Mouse (Mus musculus) forebrain, postnatal 0 days (tissue): ENCODE data around the gene Churc1. TPM values are rescaled to one million over a fixed set of nuclear protein-coding genes. Genes with fewer than 3 reads are reported as not detected.

Experiments
- ATAC-seq: fragments of 200-750 bp; cut with Nextera tagmentation; 2 replicates; pipeline ENCODE4 v1.8.0; 2017; ENCODE audit warnings: mild to moderate bottlenecking, moderate library complexity
- DNase-seq: peaks from one replicate; pipeline ENCODE4 v3.0.0-alpha.2; 2015
- H3K27ac ChIP-seq: fragments of 300-500 bp; sonication (generic); 2 replicates; pipeline ENCODE4 v1.5.1; 2014; ENCODE audit warnings: low read depth, mild to moderate bottlenecking, antibody characterized with exemption, low read length, moderate library complexity, mixed read lengths
- H3K27me3 ChIP-seq: fragments of 300-500 bp; sonication (generic); 2 replicates; pipeline ENCODE4 v1.6.1; 2014; ENCODE audit warnings: mild to moderate bottlenecking, low read length, mixed read lengths; ENCODE audit not compliant: insufficient read depth
- H3K36me3 ChIP-seq: fragments of 300-500 bp; sonication (generic); 2 replicates; pipeline ENCODE4 v1.6.1; 2014; ENCODE audit warnings: mild to moderate bottlenecking, moderate library complexity; ENCODE audit not compliant: insufficient read depth
- H3K4me1 ChIP-seq: fragments of 300-500 bp; sonication (generic); 2 replicates; pipeline ENCODE4 v1.6.1; 2014; ENCODE audit warnings: antibody characterized with exemption; ENCODE audit not compliant: insufficient read depth
- H3K4me2 ChIP-seq: fragments of 300-500 bp; sonication (generic); 2 replicates; pipeline ENCODE4 v1.6.1; 2014; ENCODE audit warnings: low read depth, mild to moderate bottlenecking, moderate library complexity
- H3K4me3 ChIP-seq: fragments of 300-500 bp; sonication (generic); 2 replicates; pipeline ENCODE4 v1.5.1; 2014; ENCODE audit warnings: low read depth, low read length, mixed read lengths
- H3K9ac ChIP-seq: fragments of 300-500 bp; sonication (generic); 2 replicates; pipeline ENCODE4 v1.6.1; 2014; ENCODE audit warnings: mild to moderate bottlenecking
- H3K9me3 ChIP-seq: fragments of 300-500 bp; sonication (generic); 2 replicates; pipeline ENCODE4 v1.6.1; 2016; ENCODE audit warnings: low read length
- CTCF ChIP-seq: sonication (generic); IDR thresholded peaks from 2 replicates; pipeline ENCODE4 v1.5.1; 2016; ENCODE audit warnings: antibody characterized with exemption, control low read depth, low read depth
- WGBS: fragments of 180-500 bp; shearing (Covaris S2); extraction: QIAGEN DNeasy Blood & Tissue Kit; methylation state at CpG from one replicate; pipeline ENCODE4 v1.1.7; 2014; 5-methylcytosine and 5-hydroxymethylcytosine counted together
- polyA plus RNA-seq: library from polyadenylated mRNA; unstranded; fragments of >200 nt; fragmentation: Nextera tagmentation; extraction: Ambion mirVana; gene quantifications from 2 replicates; pipeline ENCODE4 v1.2.1, GENCODE M21; 2015
- total RNA-seq: library from RNA; depleted of rRNA; stranded (reverse); fragments of >200 nt; gene quantifications from 2 replicates; pipeline ENCODE4 v1.2.3, GENCODE M21; 2014

Churc1 gene
- total and polyA plus RNA-seq, 2 experiments from 2014 or later: 75.7 to 146 TPM

DNA sequence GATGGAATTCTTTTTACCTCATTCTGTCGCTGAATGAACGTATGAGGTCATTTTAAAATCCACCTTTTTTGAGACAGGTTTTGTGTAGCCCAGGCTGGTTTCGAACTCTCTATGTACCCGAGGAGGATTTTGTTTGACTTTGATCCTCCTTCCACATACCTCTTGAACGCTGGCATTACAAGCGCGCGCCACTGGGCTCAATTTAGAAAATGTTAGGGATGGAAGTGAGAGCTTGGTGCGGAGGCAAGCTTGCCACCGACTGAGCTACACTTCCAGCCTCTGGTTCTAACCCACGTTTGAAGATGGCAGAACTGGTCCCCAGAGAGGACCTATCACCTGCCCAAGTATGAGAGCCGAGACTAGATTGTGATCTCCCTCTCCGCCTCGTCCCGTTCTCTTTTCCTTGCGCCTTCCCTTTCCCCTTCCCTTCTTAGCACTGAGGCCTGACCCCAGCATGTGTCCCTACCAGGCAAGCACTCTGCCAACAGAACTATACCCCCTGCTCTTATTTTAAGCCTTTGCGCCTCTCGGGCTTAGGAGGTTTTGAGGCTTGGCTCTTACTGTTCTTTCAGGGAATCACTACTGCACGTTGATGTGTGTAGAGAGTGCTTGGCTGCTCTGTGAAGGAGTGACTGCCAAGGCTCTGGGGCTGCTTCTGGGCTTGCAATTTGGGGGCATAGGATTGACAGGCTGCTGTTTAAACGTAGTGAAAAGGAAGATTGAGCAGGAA lies 728 bp downstream of the Churc1 start:
- H3K9me3 ChIP-seq: no peaks in the 10 kb centered on the region
- 25% methylated on average over 20 of the region's 20 CpGs for WGBS
- no peaks in the 10 kb centered on the region for H3K27me3 ChIP-seq
- H3K4me3 ChIP-seq: peak overlapping the region; percentile 55
- H3K36me3 ChIP-seq: no peaks in the 10 kb centered on the region
- ATAC-seq (peak; percentile 39), DNase-seq (no peak)
- peak overlapping the region; percentile 85 for H3K27ac ChIP-seq
- H3K4me1 ChIP-seq: peaks cover 9% of the 10 kb centered on the region
- no peak for TF ChIP-seq CTCF
- H3K9ac ChIP-seq: peak overlapping the region; percentile 81
- H3K4me2 ChIP-seq: peak overlapping the region; percentile 64

DNA sequence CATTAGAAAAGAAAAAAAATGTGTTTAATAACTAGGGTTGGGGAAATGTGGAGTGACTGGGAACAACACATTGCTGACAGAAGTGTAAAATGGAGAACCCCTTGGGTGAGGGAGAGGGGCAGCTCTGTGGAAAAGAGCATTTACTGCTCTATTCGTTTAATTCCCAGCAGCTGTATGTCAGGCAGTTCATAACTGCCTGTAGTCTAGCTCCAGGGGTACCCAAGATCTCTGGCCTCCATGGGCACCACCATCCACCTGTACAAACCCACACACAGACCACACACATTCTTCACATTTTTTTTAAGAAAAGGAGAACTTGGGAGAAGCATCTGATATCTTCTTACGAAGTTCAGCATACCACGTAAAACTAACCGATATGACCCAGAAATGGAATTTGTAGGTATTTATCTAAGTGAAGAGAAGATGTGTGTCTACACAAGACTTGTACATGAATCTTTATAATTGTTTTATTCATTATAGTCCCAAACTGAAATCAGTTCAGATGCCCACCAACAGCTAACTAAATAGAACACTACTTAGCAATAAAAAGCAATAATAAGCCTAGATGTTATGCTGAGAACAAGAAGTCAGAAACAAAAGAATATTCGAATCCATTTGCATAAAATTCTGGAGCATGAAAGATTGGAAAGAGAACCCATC lies 5.6 kb downstream of the Churc1 start:
- no peak overlapping the region for H3K9ac ChIP-seq
- DNase-seq: no peak
- peaks cover 3% of the 10 kb centered on the region; the same call in 1 of the 2 replicates for H3K4me1 ChIP-seq
- no peak overlapping the region for H3K27ac ChIP-seq
- no peaks in the 10 kb centered on the region for H3K27me3 ChIP-seq
- no peaks in the 10 kb centered on the region for H3K36me3 ChIP-seq
- no peak for TF ChIP-seq CTCF
- no peak overlapping the region for H3K4me3 ChIP-seq
- ATAC-seq: no peak
- 89% methylated on average over 5 of the region's 5 CpGs for WGBS
- no peaks in the 10 kb centered on the region for H3K9me3 ChIP-seq
- H3K4me2 ChIP-seq: no peak overlapping the region

DNA sequence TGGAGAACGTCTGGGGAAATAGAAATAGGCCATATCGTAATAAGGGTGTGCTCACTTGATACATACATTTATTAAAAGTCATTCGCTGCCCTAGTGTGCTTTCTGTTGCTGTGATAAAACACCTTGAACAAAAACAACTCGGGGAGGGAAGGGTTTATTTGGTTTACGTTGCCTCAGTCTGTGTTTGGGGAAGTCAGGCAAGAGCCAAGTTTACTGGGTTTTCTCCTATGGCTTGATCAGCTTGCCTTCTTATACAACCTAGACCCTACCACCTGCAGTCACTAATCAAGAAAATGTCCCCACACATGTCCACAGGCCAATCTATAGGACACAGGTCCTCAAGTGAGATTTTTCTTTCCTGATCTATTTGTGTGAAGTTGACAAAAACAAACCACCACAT lies 6.2 kb downstream of the Churc1 start:
- no peak overlapping the region for H3K9ac ChIP-seq
- no peaks in the 10 kb centered on the region for H3K4me1 ChIP-seq
- TF ChIP-seq CTCF: no peak
- H3K27me3 ChIP-seq: no peaks in the 10 kb centered on the region
- H3K9me3 ChIP-seq: no peaks in the 10 kb centered on the region
- H3K4me3 ChIP-seq: no peak overlapping the region
- no peak overlapping the region for H3K4me2 ChIP-seq
- ATAC-seq: no peak
- 90% methylated on average over 5 of the region's 5 CpGs for WGBS
- no peak overlapping the region for H3K27ac ChIP-seq
- no peaks in the 10 kb centered on the region for H3K36me3 ChIP-seq
- no peak for DNase-seq

- Histone ChIP-seq H3K36me3 (peaks cover under 1% of the 10 kb centered on the region; the same call in 1 of the 2 replicates), H3K27me3 (no peaks in the 10 kb centered on the region), H3K4me1 (no peaks in the 10 kb centered on the region), H3K4me3 (no peak overlapping the region), H3K9ac (no peak overlapping the region), H3K9me3 (no peaks in the 10 kb centered on the region), H3K27ac (no peak overlapping the region), H3K4me2 (no peak overlapping the region)
- ATAC-seq: no peak
- TF ChIP-seq CTCF: no peak
- no peak for DNase-seq
- WGBS: 78% methylated on average over 3 of the region's 3 CpGs
These were observed 9.3 kb downstream of the Churc1 start for GRCm38 (mm10) chr12:76774652-76775051.

GRCm38 (mm10) chr12:76775132-76775531 lies 9.8 kb downstream of the Churc1 start:
- WGBS: 68% methylated on average over 4 of the region's 4 CpGs
- Histone ChIP-seq H3K36me3 (peaks cover 4% of the 10 kb centered on the region; the same call in 1 of the 2 replicates), H3K4me3 (no peak overlapping the region), H3K27ac (no peak overlapping the region), H3K9ac (no peak overlapping the region), H3K4me1 (no peaks in the 10 kb centered on the region), H3K9me3 (no peaks in the 10 kb centered on the region), H3K27me3 (no peaks in the 10 kb centered on the region), H3K4me2 (no peak overlapping the region)
- ATAC-seq (no peak), DNase-seq (no peak)
- TF ChIP-seq CTCF: no peak

GRCm38 (mm10) chr12:76776898-76777297 lies 11.6 kb downstream of the Churc1 start:
- Histone ChIP-seq H3K9me3 (no peaks in the 10 kb centered on the region), H3K9ac (no peak overlapping the region), H3K36me3 (peaks cover 4% of the 10 kb centered on the region; the same call in 1 of the 2 replicates), H3K27me3 (no peaks in the 10 kb centered on the region), H3K4me3 (no peak overlapping the region), H3K4me1 (no peaks in the 10 kb centered on the region), H3K4me2 (no peak overlapping the region), H3K27ac (no peak overlapping the region)
- DNase-seq (no peak), ATAC-seq (no peak)
- no peak for TF ChIP-seq CTCF
- 92% methylated on average over 5 of the region's 5 CpGs for WGBS

DNA sequence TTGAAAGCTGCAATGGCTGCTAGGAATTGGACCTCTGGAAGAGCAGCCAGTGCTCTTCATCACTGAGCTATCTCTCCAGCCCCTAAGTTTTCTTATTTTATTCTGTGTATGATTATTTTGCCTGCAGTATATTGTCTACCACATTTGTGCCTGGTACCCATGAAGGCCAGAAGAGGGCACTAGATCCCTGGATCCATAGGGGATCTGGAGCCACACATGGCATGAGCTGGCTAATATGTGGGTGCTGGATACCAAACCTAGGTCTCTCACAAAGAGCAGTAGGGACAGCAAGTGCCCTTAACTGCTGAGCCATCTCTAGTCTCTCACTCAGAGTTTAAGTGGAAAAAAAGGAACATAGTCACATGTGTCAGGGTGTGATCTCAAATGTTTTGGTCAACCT lies 12.5 kb downstream of the Churc1 start:
- Histone ChIP-seq H3K27me3 (no peaks in the 10 kb centered on the region), H3K36me3 (peaks cover 4% of the 10 kb centered on the region; the same call in 1 of the 2 replicates), H3K4me2 (no peak overlapping the region), H3K9me3 (no peaks in the 10 kb centered on the region), H3K27ac (no peak overlapping the region), H3K4me3 (no peak overlapping the region), H3K9ac (no peak overlapping the region), H3K4me1 (no peaks in the 10 kb centered on the region)
- TF ChIP-seq CTCF: no peak
- DNase-seq (no peak), ATAC-seq (no peak)
